Mouse (Mus musculus): ENCODE results near the gene Cdk6.

GRCm38 (mm10) chr5:3363036-3363983, 22.0 kb downstream of the Cdk6 start:
- no peak for TF ChIP-seq CTCF (IDR thresholded peaks at IDR 0.05; ENCODE audit: insufficient read depth, low read length)
- TF ChIP-seq POLR2A (IDR thresholded peaks at IDR 0.05; ENCODE audit: borderline replicate concordance, extremely low read depth, low read depth, low read length), result no peak
